Mouse (Mus musculus) liver, embryonic 15.5 days (tissue): ENCODE measurements around the gene Lrig2. TPM values are rescaled to one million over a fixed set of nuclear protein-coding genes. Genes with fewer than 3 reads are reported as not detected.

ENCODE experiments used
- ATAC-seq: fragments of 200-750 bp; cut with Nextera tagmentation; 2 replicates; pipeline ENCODE4 v1.8.0; 2017; ENCODE audit warnings: moderate number of reproducible peaks, mild to moderate bottlenecking, moderate library complexity; ENCODE audit not compliant: insufficient read depth
- H3K27ac ChIP-seq: fragments of 300-500 bp; sonication (generic); replicated peaks from 2 replicates; pipeline ENCODE4 v1.5.1; 2015; ENCODE audit warnings: mild to moderate bottlenecking, inconsistent platforms
- H3K27me3 ChIP-seq: fragments of 300-500 bp; sonication (generic); 2 replicates; pipeline ENCODE4 v1.6.1; 2015; ENCODE audit warnings: mild to moderate bottlenecking, inconsistent platforms
- H3K36me3 ChIP-seq: fragments of 300-500 bp; sonication (generic); replicated peaks from 2 replicates; pipeline ENCODE4 v1.6.1; 2015; ENCODE audit warnings: moderate library complexity, mild to moderate bottlenecking, inconsistent platforms
- H3K4me1 ChIP-seq: fragments of 300-500 bp; sonication (generic); replicated peaks from 2 replicates; pipeline ENCODE4 v1.6.1; 2015; ENCODE audit warnings: inconsistent platforms
- H3K4me2 ChIP-seq: fragments of 300-500 bp; sonication (generic); 2 replicates; pipeline ENCODE4 v1.6.1; 2015; ENCODE audit warnings: moderate library complexity, mild to moderate bottlenecking, inconsistent platforms
- H3K4me3 ChIP-seq: fragments of 300-500 bp; sonication (generic); replicated peaks from 2 replicates; pipeline ENCODE4 v1.5.1; 2015; ENCODE audit warnings: mild to moderate bottlenecking, inconsistent platforms
- H3K9ac ChIP-seq: fragments of 300-500 bp; sonication (generic); 2 replicates; pipeline ENCODE4 v1.6.1; 2015; ENCODE audit warnings: moderate library complexity, mild to moderate bottlenecking, inconsistent platforms
- H3K9me3 ChIP-seq: fragments of 300-500 bp; sonication (generic); replicated peaks from 2 replicates; pipeline ENCODE4 v1.6.1; 2016; ENCODE audit warnings: inconsistent platforms
- WGBS: fragments of 180-500 bp; shearing (Covaris S2); methylation state at CpG from one replicate; pipeline ENCODE4 v1.1.7; 2015; ENCODE audit warnings: mixed read lengths; ENCODE audit not compliant: insufficient replicate concordance; 5-methylcytosine and 5-hydroxymethylcytosine counted together
- polyA plus RNA-seq: library from polyadenylated mRNA; unstranded; fragments of >200 nt; fragmentation: Nextera tagmentation; extraction: Ambion mirVana; gene quantifications from 2 replicates; pipeline ENCODE4 v1.2.1, GENCODE M21; 2015

The Lrig2 gene
- polyA plus RNA-seq, 1 experiment from 2014 or later = 3.7 TPM

DNA sequence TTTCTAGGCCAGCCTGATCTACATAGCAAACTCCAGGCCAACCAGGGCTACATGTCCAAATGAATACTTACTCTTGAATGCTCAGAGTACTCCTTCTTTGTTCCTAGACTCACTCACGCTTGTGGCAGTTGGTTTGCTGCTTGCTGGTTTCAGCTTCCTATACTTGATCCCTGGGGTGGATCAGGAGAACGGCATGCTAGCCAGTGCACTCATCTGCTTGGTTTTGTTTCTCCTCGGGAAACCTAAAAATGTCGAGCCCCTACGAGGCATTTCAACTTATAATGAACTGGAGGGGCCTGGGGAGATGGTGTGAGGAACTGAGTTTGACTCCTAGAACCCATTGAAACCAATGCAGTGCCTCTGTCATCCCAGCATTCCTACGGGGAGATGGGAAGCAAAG lies 65.0 kb downstream of the Lrig2 start:
- Histone ChIP-seq H3K36me3 (no peaks in the 10 kb centered on the region), H3K27me3 (no peaks in the 10 kb centered on the region), H3K4me1 (peaks cover 6% of the 10 kb centered on the region), H3K9me3 (no peaks in the 10 kb centered on the region), H3K9ac (no peak overlapping the region), H3K27ac (no peak overlapping the region), H3K4me2 (no peak overlapping the region), H3K4me3 (no peak overlapping the region)
- WGBS = 56% methylated on average over 6 of the region's 6 CpGs
- no peak for ATAC-seq

DNA sequence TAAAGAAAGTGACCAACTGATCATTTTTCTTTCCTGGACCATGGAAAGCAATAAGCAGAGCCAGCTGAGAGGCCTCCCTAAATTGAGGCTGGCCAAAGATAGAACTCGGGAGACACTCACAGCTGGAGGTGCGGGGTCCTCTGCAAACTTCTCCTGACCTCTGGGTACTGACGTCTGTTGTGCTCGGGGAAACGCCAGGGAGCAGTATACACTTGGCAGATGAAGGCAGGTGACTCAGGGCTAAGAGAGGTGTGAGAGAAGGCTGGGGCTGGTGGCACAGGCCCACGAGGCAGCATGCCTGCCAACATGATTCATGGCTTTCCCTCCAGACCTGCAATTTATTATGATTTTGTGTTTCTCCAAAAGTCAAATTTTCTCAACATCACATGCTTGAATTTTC lies 66.1 kb downstream of the Lrig2 start:
- Histone ChIP-seq H3K4me1 (peaks cover 15% of the 10 kb centered on the region), H3K36me3 (no peaks in the 10 kb centered on the region), H3K9me3 (no peaks in the 10 kb centered on the region), H3K27ac (no peak overlapping the region), H3K27me3 (no peaks in the 10 kb centered on the region), H3K9ac (no peak overlapping the region), H3K4me3 (no peak overlapping the region), H3K4me2 (no peak overlapping the region)
- no peak for ATAC-seq
- 48% methylated on average over 6 of the region's 6 CpGs for WGBS

GRCm38 (mm10) chr3:104444946-104445460 lies 66.7 kb downstream of the Lrig2 start:
- ATAC-seq = no peak
- Histone ChIP-seq H3K4me1 (peaks cover 20% of the 10 kb centered on the region), H3K4me3 (no peak overlapping the region), H3K9me3 (no peaks in the 10 kb centered on the region), H3K9ac (no peak overlapping the region), H3K27ac (no peak overlapping the region), H3K27me3 (no peaks in the 10 kb centered on the region), H3K36me3 (no peaks in the 10 kb centered on the region), H3K4me2 (no peak overlapping the region)
- WGBS = 44% methylated on average over 3 of the region's 3 CpGs

DNA sequence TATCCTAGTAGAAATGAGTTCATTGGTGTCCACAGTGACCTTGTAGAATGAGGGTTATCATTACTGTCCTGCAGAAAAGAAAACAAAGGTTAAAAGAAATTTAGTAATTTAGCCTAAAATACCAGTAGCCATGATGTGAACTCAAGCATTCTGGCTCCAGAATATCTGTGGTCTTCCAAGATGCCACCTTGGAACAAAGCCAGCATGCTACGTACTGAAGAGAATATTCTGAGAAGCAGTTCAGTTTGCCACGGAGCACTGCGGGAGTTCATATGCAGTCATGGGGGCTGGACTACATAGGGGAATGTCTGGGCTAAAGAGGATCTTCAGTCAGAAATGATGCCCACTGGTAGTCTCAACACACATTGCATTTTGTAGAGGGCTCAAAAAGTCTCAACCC lies 67.6 kb downstream of the Lrig2 start:
- H3K36me3 ChIP-seq = no peaks in the 10 kb centered on the region
- H3K9me3 ChIP-seq = no peaks in the 10 kb centered on the region
- H3K4me1 ChIP-seq = peaks cover 21% of the 10 kb centered on the region
- no peak overlapping the region for H3K4me3 ChIP-seq
- 73% methylated on average over 3 of the region's 3 CpGs for WGBS
- ATAC-seq = no peak
- H3K27me3 ChIP-seq = no peaks in the 10 kb centered on the region
- H3K9ac ChIP-seq = no peak overlapping the region
- no peak overlapping the region for H3K4me2 ChIP-seq
- no peak overlapping the region for H3K27ac ChIP-seq

DNA sequence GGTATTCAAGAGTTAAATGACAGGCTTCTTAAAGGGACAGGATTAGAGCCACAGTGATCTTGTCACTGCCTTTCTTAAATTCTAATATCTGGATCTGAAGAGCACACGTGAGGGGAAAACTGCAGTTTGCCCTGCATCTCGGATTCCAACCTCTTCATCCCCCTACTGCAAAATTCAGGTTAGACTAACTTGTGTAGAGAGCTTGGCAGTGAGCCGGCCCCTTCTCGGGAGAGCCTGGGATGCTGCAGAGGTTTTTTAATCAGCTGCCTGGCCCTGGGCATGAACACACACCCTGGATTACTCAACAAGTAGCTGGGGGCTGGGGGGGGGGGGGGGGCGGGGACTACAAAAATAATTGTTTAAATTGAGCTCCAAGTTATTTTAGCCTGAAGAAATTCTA lies 69.4 kb downstream of the Lrig2 start:
- WGBS = 26% methylated on average over 5 of the region's 5 CpGs
- no peak for ATAC-seq
- Histone ChIP-seq H3K4me3 (no peak overlapping the region), H3K36me3 (no peaks in the 10 kb centered on the region), H3K27ac (no peak overlapping the region), H3K9ac (no peak overlapping the region), H3K9me3 (no peaks in the 10 kb centered on the region), H3K27me3 (no peaks in the 10 kb centered on the region), H3K4me2 (peak overlapping the region; percentile 55; the same call in 1 of the 2 replicates), H3K4me1 (peaks cover 25% of the 10 kb centered on the region)

DNA sequence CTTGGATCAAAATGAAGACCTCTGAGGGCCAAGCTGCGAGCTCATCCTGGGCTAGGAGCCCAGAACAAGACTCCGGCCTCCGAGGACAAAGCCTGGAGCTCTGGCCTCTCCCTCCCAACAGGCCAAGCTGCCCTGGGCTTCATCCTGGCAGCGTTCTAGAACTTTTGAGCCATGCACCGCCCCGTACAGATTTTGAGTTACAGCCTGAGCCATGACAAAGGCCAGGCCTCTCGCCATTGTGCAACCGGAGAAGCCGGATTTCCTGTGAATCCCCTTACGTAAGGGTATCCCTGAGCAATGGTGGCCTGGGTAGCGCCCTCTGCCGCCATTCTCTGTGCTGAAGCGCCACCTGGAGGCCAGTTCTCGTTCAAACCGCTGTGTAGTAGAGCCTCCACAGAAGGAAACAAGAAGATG lies 69.8 kb downstream of the Lrig2 start:
- Histone ChIP-seq H3K9ac (no peak overlapping the region), H3K27ac (peak overlapping the region; percentile 66), H3K4me2 (peak overlapping the region; percentile 55), H3K9me3 (no peaks in the 10 kb centered on the region), H3K27me3 (no peaks in the 10 kb centered on the region), H3K4me1 (peaks cover 25% of the 10 kb centered on the region), H3K4me3 (no peak overlapping the region), H3K36me3 (no peaks in the 10 kb centered on the region)
- 5% methylated on average over 15 of the region's 15 CpGs for WGBS
- ATAC-seq = peak; percentile 66

DNA sequence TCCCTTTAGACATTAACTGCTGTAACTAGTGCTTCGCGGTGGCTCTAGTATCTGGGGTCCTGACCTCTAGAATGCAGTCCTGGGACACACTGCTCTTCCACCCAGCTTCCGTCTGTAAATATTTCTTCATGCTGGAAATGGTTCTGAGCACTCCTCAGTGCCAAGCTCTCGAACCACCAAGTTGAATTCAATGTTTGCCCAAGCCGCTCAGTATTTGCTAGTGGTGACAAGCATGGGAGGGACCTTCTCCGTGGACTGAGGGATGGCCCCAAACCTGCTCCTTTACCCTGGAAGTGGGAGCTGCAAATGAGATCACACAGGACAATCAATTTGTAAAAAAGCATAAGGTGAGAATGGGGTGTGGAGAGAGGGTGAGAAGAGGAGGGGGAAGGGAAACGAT lies 70.3 kb downstream of the Lrig2 start:
- Histone ChIP-seq H3K4me2 (peak overlapping the region; percentile 55), H3K4me3 (no peak overlapping the region), H3K4me1 (peaks cover 25% of the 10 kb centered on the region), H3K27ac (peak overlapping the region; percentile 66), H3K9ac (no peak overlapping the region), H3K9me3 (no peaks in the 10 kb centered on the region), H3K27me3 (no peaks in the 10 kb centered on the region), H3K36me3 (no peaks in the 10 kb centered on the region)
- WGBS = 56% methylated on average over 7 of the region's 7 CpGs
- peak; percentile 30 for ATAC-seq

DNA sequence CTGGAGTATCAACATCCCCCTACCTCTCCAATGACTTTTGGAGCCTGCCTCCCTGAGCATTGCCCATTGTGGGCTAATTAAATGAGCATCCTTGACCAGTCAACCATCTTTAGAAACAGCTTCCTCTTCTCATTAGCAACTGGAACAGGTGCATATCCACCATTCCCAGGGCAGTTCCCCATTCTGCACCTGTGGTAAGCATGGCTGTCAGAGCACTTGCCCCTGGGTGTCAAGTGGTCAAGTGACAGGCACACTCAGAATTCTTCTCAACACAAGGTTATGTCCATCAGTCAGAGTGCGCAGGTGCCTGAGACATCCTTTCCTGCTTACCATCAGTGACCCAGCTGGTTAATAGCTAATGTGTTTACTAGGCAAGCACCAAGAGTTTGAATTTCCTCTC lies 72.9 kb downstream of the Lrig2 start:
- no peak overlapping the region for H3K4me2 ChIP-seq
- H3K4me1 ChIP-seq = peaks cover 30% of the 10 kb centered on the region
- ATAC-seq = no peak
- no peak overlapping the region for H3K9ac ChIP-seq
- no peaks in the 10 kb centered on the region for H3K36me3 ChIP-seq
- H3K4me3 ChIP-seq = no peak overlapping the region
- no peak overlapping the region for H3K27ac ChIP-seq
- 81% methylated on average over 1 of the region's 1 CpGs for WGBS
- no peaks in the 10 kb centered on the region for H3K27me3 ChIP-seq
- no peaks in the 10 kb centered on the region for H3K9me3 ChIP-seq

DNA sequence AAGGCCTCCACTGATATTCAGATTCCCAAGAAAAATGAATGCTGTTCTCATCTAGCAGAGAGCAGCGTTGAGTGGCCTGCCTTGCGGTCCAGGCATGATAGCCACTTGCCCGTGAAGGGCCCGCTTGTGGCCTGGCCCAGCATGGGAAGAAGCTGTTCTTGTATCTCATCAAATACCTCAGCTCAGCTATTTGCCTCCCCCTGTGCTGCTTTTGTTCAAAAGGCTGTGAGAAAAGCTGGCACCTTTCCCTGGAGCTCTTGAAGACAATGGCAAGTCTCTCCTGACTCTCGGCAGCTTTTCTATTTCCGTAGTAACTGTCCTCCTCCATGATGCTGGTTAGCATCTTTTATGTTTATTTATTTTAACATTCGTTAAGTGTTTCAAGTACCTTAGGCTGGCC lies 74.1 kb downstream of the Lrig2 start:
- peaks cover 31% of the 10 kb centered on the region for H3K4me1 ChIP-seq
- no peak overlapping the region for H3K4me3 ChIP-seq
- H3K36me3 ChIP-seq = no peaks in the 10 kb centered on the region
- H3K9ac ChIP-seq = no peak overlapping the region
- ATAC-seq = no peak
- H3K4me2 ChIP-seq = no peak overlapping the region
- no peak overlapping the region for H3K27ac ChIP-seq
- H3K9me3 ChIP-seq = no peaks in the 10 kb centered on the region
- H3K27me3 ChIP-seq = no peaks in the 10 kb centered on the region
- 73% methylated on average over 7 of the region's 7 CpGs for WGBS

- H3K36me3 ChIP-seq = no peaks in the 10 kb centered on the region
- ATAC-seq = no peak
Observed at GRCm38 (mm10) chr3:104435947-104436346, 75.8 kb downstream of the Lrig2 start.

DNA sequence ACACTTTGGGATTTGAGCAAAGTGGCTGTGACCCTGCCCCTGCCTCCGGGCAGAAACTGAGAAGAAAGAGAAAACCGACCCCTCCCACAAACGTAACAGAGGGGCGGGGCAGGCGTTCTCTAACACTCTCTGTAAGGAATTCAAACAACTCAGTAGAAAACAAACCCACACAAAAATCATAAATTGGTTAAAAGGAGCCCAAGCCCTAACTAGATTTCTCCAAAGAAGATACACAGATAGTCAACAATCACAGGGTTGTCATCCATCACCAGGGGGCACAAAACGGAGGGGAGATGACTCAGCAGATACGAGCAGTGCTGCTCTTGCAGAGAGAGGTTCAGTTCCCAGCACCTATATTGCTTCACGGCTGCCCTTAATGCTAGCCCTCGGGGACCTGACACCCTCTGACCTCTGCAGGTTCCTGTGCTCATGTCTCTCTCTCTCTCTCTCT lies 77.4 kb downstream of the Lrig2 start:
- Histone ChIP-seq H3K4me2 (peak overlapping the region; percentile 52), H3K9me3 (no peaks in the 10 kb centered on the region), H3K4me1 (peaks cover 10% of the 10 kb centered on the region; the same call in 1 of the 2 replicates), H3K9ac (no peak overlapping the region), H3K4me3 (peak overlapping the region; percentile 32), H3K27ac (no peak overlapping the region), H3K36me3 (no peaks in the 10 kb centered on the region), H3K27me3 (no peaks in the 10 kb centered on the region)
- no peak; the same call in 1 of the 2 replicates for ATAC-seq
- WGBS = 0% methylated on average over 9 of the region's 9 CpGs

More at GRCm38 (mm10) chr3:104435947-104436346, 75.8 kb downstream of the Lrig2 start:
- Histone ChIP-seq H3K27ac (no peak overlapping the region), H3K9me3 (no peaks in the 10 kb centered on the region), H3K9ac (no peak overlapping the region), H3K4me2 (no peak overlapping the region), H3K4me3 (no peak overlapping the region), H3K4me1 (peaks cover 18% of the 10 kb centered on the region), H3K27me3 (no peaks in the 10 kb centered on the region)
- 69% methylated on average over 3 of the region's 3 CpGs for WGBS

DNA sequence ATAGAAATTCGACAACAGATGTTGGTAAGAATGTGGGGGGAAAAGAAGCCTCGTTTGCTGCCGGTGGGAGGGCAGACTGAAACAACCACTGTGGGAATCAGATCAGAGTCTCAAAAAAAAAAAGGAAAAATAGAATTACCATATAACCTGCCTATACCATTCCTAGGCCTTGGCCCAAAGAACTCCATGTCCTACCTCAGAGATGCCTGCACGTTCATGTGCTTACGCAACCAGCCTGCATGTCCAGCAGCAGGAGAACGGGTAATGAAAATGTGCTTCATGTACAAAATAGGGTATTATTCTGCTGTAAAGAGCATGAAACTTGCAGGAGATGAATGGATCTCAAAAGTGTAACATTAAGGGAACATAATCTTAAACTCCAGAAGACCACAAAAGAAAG lies 79.1 kb downstream of the Lrig2 start:
- 65% methylated on average over 6 of the region's 6 CpGs for WGBS
- no peak overlapping the region for H3K27ac ChIP-seq
- no peak for ATAC-seq

More for the DNA sequence above, 79.1 kb downstream of the Lrig2 start:
- Histone ChIP-seq H3K4me3 (no peak overlapping the region), H3K4me1 (peaks cover 6% of the 10 kb centered on the region; the same call in 1 of the 2 replicates), H3K9me3 (no peaks in the 10 kb centered on the region), H3K4me2 (no peak overlapping the region), H3K36me3 (no peaks in the 10 kb centered on the region), H3K9ac (no peak overlapping the region), H3K27me3 (no peaks in the 10 kb centered on the region)
